Mouse (Mus musculus): ENCODE results near the gene Tbc1d10c.

GRCm38 (mm10) chr19:4140147-4140546 lies 50.9 kb downstream of the Tbc1d10c start:
- TF ChIP-seq CTCF (IDR thresholded peaks at IDR 0.05; ENCODE audit: low read depth) (no peak), EP300 (optimal IDR thresholded peaks at IDR 0.05) (no peak)
